Mouse (Mus musculus) liver, embryonic 16.5 days (tissue): ENCODE data around the gene Rufy1. TPM values are rescaled to one million over a fixed set of nuclear protein-coding genes. Genes with fewer than 3 reads are reported as not detected.
"Not testable (repeated sequence)": the region's sequence is repeated elsewhere in the genome, so short reads cannot be mapped to it uniquely, and the experiment has no call there.

ENCODE experiments used
- ATAC-seq: fragments of 200-750 bp; cut with Nextera tagmentation; 2 replicates; pipeline ENCODE4 v1.8.0; 2017; ENCODE audit warnings: low read depth, mild to moderate bottlenecking, moderate number of reproducible peaks, moderate library complexity
- H3K27ac ChIP-seq: fragments of 300-500 bp; sonication (generic); 2 replicates; pipeline ENCODE4 v1.5.1; 2014; ENCODE audit warnings: mild to moderate bottlenecking, low read length
- H3K27me3 ChIP-seq: fragments of 300-500 bp; sonication (generic); 2 replicates; pipeline ENCODE4 v1.6.1; 2014; ENCODE audit warnings: low read depth, low read length, mixed read lengths; ENCODE audit not compliant: control insufficient read depth, insufficient read depth
- H3K36me3 ChIP-seq: fragments of 300-500 bp; sonication (generic); 2 replicates; pipeline ENCODE4 v1.6.1; 2014; ENCODE audit warnings: mild to moderate bottlenecking; ENCODE audit not compliant: control insufficient read depth, insufficient read depth
- H3K4me1 ChIP-seq: fragments of 300-500 bp; sonication (generic); 2 replicates; pipeline ENCODE4 v1.6.1; 2014; ENCODE audit warnings: low read depth, low read length, mixed read lengths; ENCODE audit not compliant: control insufficient read depth
- H3K4me2 ChIP-seq: fragments of 300-500 bp; sonication (generic); 2 replicates; pipeline ENCODE4 v1.6.1; 2014; ENCODE audit warnings: low read depth, low read length, mixed read lengths
- H3K4me3 ChIP-seq: fragments of 300-500 bp; sonication (generic); 2 replicates; pipeline ENCODE4 v1.5.1; 2014; ENCODE audit warnings: low read depth, mild to moderate bottlenecking, low read length
- H3K9ac ChIP-seq: fragments of 300-500 bp; sonication (generic); 2 replicates; pipeline ENCODE4 v1.6.1; 2014; ENCODE audit warnings: low read depth, low read length
- H3K9me3 ChIP-seq: fragments of 300-500 bp; sonication (generic); replicated peaks from 2 replicates; pipeline ENCODE4 v1.6.1; 2016; ENCODE audit warnings: low read length; ENCODE audit not compliant: control insufficient read depth
- WGBS: fragments of 180-500 bp; shearing (Covaris S2); extraction: QIAGEN DNeasy Blood & Tissue Kit; methylation state at CpG from one replicate; pipeline ENCODE4 v1.1.7; 2014; ENCODE audit not compliant: insufficient replicate concordance; 5-methylcytosine and 5-hydroxymethylcytosine counted together
- polyA plus RNA-seq: library from polyadenylated mRNA; unstranded; fragments of >200 nt; fragmentation: Nextera tagmentation; extraction: Ambion mirVana; gene quantifications from 2 replicates; pipeline ENCODE4 v1.2.1, GENCODE M21; 2015

Gene Rufy1
- polyA plus RNA-seq, 1 experiment from 2014 or later, result 8.4 TPM

GRCm38 (mm10) chr11:50457111-50457911, 26.4 kb upstream of the Rufy1 start:
- Histone ChIP-seq H3K9me3 (no peaks in the 10 kb centered on the region), H3K27me3 (peaks cover 3% of the 10 kb centered on the region; the same call in 1 of the 2 replicates), H3K27ac (no peak overlapping the region), H3K4me2 (no peak overlapping the region), H3K4me3 (no peak overlapping the region), H3K4me1 (no peaks in the 10 kb centered on the region), H3K9ac (no peak overlapping the region), H3K36me3 (no peaks in the 10 kb centered on the region)
- ATAC-seq, result no peak
- WGBS, result 13% methylated on average over 26 of the region's 26 CpGs

GRCm38 (mm10) chr11:50456455-50456854, 25.5 kb upstream of the Rufy1 start:
- ATAC-seq, result no peak
- H3K4me2 ChIP-seq, result no peak overlapping the region
- 47% methylated on average over 7 of the region's 7 CpGs for WGBS

GRCm38 (mm10) chr11:50454934-50455333, 24.0 kb upstream of the Rufy1 start:
- Histone ChIP-seq H3K36me3 (no peaks in the 10 kb centered on the region), H3K4me1 (no peaks in the 10 kb centered on the region), H3K9ac (no peak overlapping the region), H3K27ac (no peak overlapping the region), H3K27me3 (peaks cover 3% of the 10 kb centered on the region; the same call in 1 of the 2 replicates), H3K9me3 (no peaks in the 10 kb centered on the region), H3K4me2 (no peak overlapping the region), H3K4me3 (no peak overlapping the region)
- 55% methylated on average over 6 of the region's 6 CpGs for WGBS
- ATAC-seq, result no peak

More at GRCm38 (mm10) chr11:50456455-50456854, 25.5 kb upstream of the Rufy1 start:
- H3K27me3 ChIP-seq, result peaks cover 3% of the 10 kb centered on the region; the same call in 1 of the 2 replicates
- H3K9ac ChIP-seq, result no peak overlapping the region
- H3K27ac ChIP-seq, result no peak overlapping the region
- H3K4me3 ChIP-seq, result no peak overlapping the region
- H3K4me1 ChIP-seq, result no peaks in the 10 kb centered on the region
- no peaks in the 10 kb centered on the region for H3K36me3 ChIP-seq
- H3K9me3 ChIP-seq, result no peaks in the 10 kb centered on the region

- Histone ChIP-seq H3K4me2 (no peak overlapping the region), H3K4me1 (no peaks in the 10 kb centered on the region), H3K27ac (no peak overlapping the region), H3K9ac (no peak overlapping the region), H3K9me3 (no peaks in the 10 kb centered on the region), H3K27me3 (no peaks in the 10 kb centered on the region), H3K4me3 (no peak overlapping the region), H3K36me3 (no peaks in the 10 kb centered on the region)
- WGBS, result 62% methylated on average over 9 of the region's 9 CpGs
- no peak for ATAC-seq
Observed at GRCm38 (mm10) chr11:50450236-50450635, 19.3 kb upstream of the Rufy1 start.

GRCm38 (mm10) chr11:50448163-50448562, 17.2 kb upstream of the Rufy1 start:
- not testable (repeated sequence) for H3K9ac ChIP-seq, ATAC-seq, H3K4me3 ChIP-seq, H3K4me1 ChIP-seq, H3K4me2 ChIP-seq, H3K36me3 ChIP-seq, H3K27ac ChIP-seq, H3K27me3 ChIP-seq, H3K9me3 ChIP-seq
- whole genome bisulfite sequencing, result 49% methylated on average over 8 of the region's 8 CpGs

GRCm38 (mm10) chr11:50443259-50444065, 12.5 kb upstream of the Rufy1 start:
- whole genome bisulfite sequencing, result 69% methylated on average over 5 of the region's 5 CpGs
- no peak overlapping the region for H3K4me2 ChIP-seq
- ATAC-seq, result no peak

GRCm38 (mm10) chr11:50441637-50442036, 10.7 kb upstream of the Rufy1 start:
- Histone ChIP-seq H3K4me2 (no peak overlapping the region), H3K9ac (no peak overlapping the region), H3K4me3 (no peak overlapping the region), H3K9me3 (no peaks in the 10 kb centered on the region), H3K36me3 (no peaks in the 10 kb centered on the region), H3K27me3 (no peaks in the 10 kb centered on the region; the same call in 1 of the 2 replicates), H3K27ac (no peak overlapping the region), H3K4me1 (no peaks in the 10 kb centered on the region)
- no peak for ATAC-seq
- 58% methylated on average over 9 of the region's 9 CpGs for WGBS

More at GRCm38 (mm10) chr11:50443259-50444065, 12.5 kb upstream of the Rufy1 start:
- Histone ChIP-seq H3K4me1 (no peaks in the 10 kb centered on the region), H3K36me3 (no peaks in the 10 kb centered on the region), H3K4me3 (no peak overlapping the region), H3K27me3 (no peaks in the 10 kb centered on the region; the same call in 1 of the 2 replicates), H3K27ac (no peak overlapping the region), H3K9me3 (no peaks in the 10 kb centered on the region), H3K9ac (no peak overlapping the region)

GRCm38 (mm10) chr11:50440691-50441090, 9.8 kb upstream of the Rufy1 start:
- no peak for ATAC-seq
- H3K4me2 ChIP-seq, result no peak overlapping the region

GRCm38 (mm10) chr11:50439857-50440256, 8.9 kb upstream of the Rufy1 start:
- Histone ChIP-seq H3K4me3 (no peak overlapping the region), H3K4me2 (no peak overlapping the region), H3K4me1 (no peaks in the 10 kb centered on the region), H3K9ac (no peak overlapping the region), H3K27ac (no peak overlapping the region), H3K36me3 (no peaks in the 10 kb centered on the region), H3K27me3 (no peaks in the 10 kb centered on the region; the same call in 1 of the 2 replicates), H3K9me3 (no peaks in the 10 kb centered on the region)
- no peak for ATAC-seq
- WGBS, result 57% methylated on average over 8 of the region's 8 CpGs

More at GRCm38 (mm10) chr11:50440691-50441090, 9.8 kb upstream of the Rufy1 start:
- no peaks in the 10 kb centered on the region for H3K9me3 ChIP-seq
- no peaks in the 10 kb centered on the region for H3K4me1 ChIP-seq
- H3K9ac ChIP-seq, result no peak overlapping the region
- no peaks in the 10 kb centered on the region; the same call in 1 of the 2 replicates for H3K27me3 ChIP-seq
- no peak overlapping the region for H3K4me3 ChIP-seq
- WGBS, result 61% methylated on average over 6 of the region's 6 CpGs
- H3K36me3 ChIP-seq, result no peaks in the 10 kb centered on the region
- H3K27ac ChIP-seq, result no peak overlapping the region
